Mouse (Mus musculus): Measurements from ENCODE around the gene Vmn2r54.
"Not testable (repeated sequence)": the region's sequence is repeated elsewhere in the genome, so short reads cannot be mapped to it uniquely, and the experiment has no call there.

GRCm38 (mm10) chr7:12684903-12685302 is 44.8 kb upstream of the Vmn2r54 start, which contains the start of gene Vmn2r55:
- not testable (repeated sequence) for TF ChIP-seq POLR2A (IDR thresholded peaks at IDR 0.05; ENCODE audit: borderline replicate concordance, extremely low read depth, insufficient read depth, insufficient read length, poor library complexity, severe bottlenecking); CTCF (IDR thresholded peaks at IDR 0.05; ENCODE audit: borderline replicate concordance, extremely low read depth, insufficient read depth, insufficient read length)
